Mouse (Mus musculus) midbrain, embryonic 11.5 days (tissue): ENCODE measurements around the gene Susd6. TPM values are rescaled to one million over a fixed set of nuclear protein-coding genes. Genes with fewer than 3 reads are reported as not detected.

Experiments used
- ATAC-seq: fragments of 200-750 bp; cut with Nextera tagmentation; 2 replicates; pipeline ENCODE4 v1.8.0; 2017; ENCODE audit warnings: moderate TSS enrichment, moderate library complexity; ENCODE audit not compliant: low FRiP score
- DNase-seq: peaks from one replicate; pipeline ENCODE4 v3.0.0; 2015; ENCODE audit warnings: low spot score; ENCODE audit errors: missing footprints
- H3K27ac ChIP-seq: fragments of 300-500 bp; sonication (generic); 2 replicates; pipeline ENCODE4 v1.5.1; 2014; ENCODE audit warnings: low read depth, low read length
- H3K27me3 ChIP-seq: fragments of 300-500 bp; sonication (generic); 2 replicates; pipeline ENCODE4 v1.6.1; 2014; ENCODE audit warnings: mild to moderate bottlenecking, low read length, moderate library complexity, mixed read lengths; ENCODE audit not compliant: control insufficient read depth, insufficient read depth
- H3K36me3 ChIP-seq: fragments of 300-500 bp; sonication (generic); 2 replicates; pipeline ENCODE4 v1.6.1; 2014; ENCODE audit warnings: mild to moderate bottlenecking, low read length, moderate library complexity, mixed read lengths; ENCODE audit not compliant: control insufficient read depth, insufficient read depth
- H3K4me1 ChIP-seq: fragments of 300-500 bp; sonication (generic); 2 replicates; pipeline ENCODE4 v1.6.1; 2014; ENCODE audit warnings: low read length; ENCODE audit not compliant: control insufficient read depth, insufficient read depth
- H3K4me2 ChIP-seq: fragments of 300-500 bp; sonication (generic); 2 replicates; pipeline ENCODE4 v1.6.1; 2014; ENCODE audit warnings: mild to moderate bottlenecking, moderate library complexity
- H3K4me3 ChIP-seq: fragments of 300-500 bp; sonication (generic); 2 replicates; pipeline ENCODE4 v1.5.1; 2014; ENCODE audit warnings: low read depth, low read length
- H3K9ac ChIP-seq: fragments of 300-500 bp; sonication (generic); 2 replicates; pipeline ENCODE4 v1.6.1; 2014; ENCODE audit warnings: low read length
- H3K9me3 ChIP-seq: fragments of 300-500 bp; sonication (generic); 2 replicates; pipeline ENCODE4 v1.6.1; 2016; ENCODE audit warnings: low read length; ENCODE audit not compliant: control insufficient read depth
- WGBS: fragments of 180-500 bp; shearing (Covaris S2); extraction: QIAGEN DNeasy Blood & Tissue Kit; methylation state at CpG from one replicate; pipeline ENCODE4 v1.1.7; 2014; 5-methylcytosine and 5-hydroxymethylcytosine counted together
- polyA plus RNA-seq: library from polyadenylated mRNA; unstranded; fragments of >200 nt; fragmentation: Nextera tagmentation; extraction: Ambion mirVana; gene quantifications from 2 replicates; pipeline ENCODE4 v1.2.1, GENCODE M21; 2014

The Susd6 gene
- polyA plus RNA-seq, 1 experiment from 2014 or later: 18.4 TPM

GRCm38 (mm10) chr12:80759713-80760395 lies 30.5 kb upstream of the Susd6 start:
- Histone ChIP-seq H3K36me3 (peaks cover 42% of the 10 kb centered on the region), H3K4me1 (peaks cover 14% of the 10 kb centered on the region), H3K9me3 (peaks cover 38% of the 10 kb centered on the region), H3K27me3 (peaks cover 6% of the 10 kb centered on the region; the same call in 1 of the 2 replicates), H3K9ac (peak overlapping the region; percentile 87), H3K27ac (peak overlapping the region; percentile 99), H3K4me3 (peak overlapping the region; percentile 52), H3K4me2 (peak overlapping the region; percentile 72)
- WGBS: 0% methylated on average over 22 of the region's 22 CpGs
- DNase-seq (peak; percentile 98), ATAC-seq (peak; percentile 72)

GRCm38 (mm10) chr12:80760396-80760801 lies 29.9 kb upstream of the Susd6 start, which contains the start of gene Ccdc177:
TSS of gene Ccdc177 (minus strand) at chr12:80760687.
- peaks cover 6% of the 10 kb centered on the region; the same call in 1 of the 2 replicates for H3K27me3 ChIP-seq

GRCm38 (mm10) chr12:80762982-80763381 lies 27.3 kb upstream of the Susd6 start:
- no peak for DNase-seq
- ATAC-seq: no peak
- H3K9ac ChIP-seq: no peak overlapping the region
- H3K36me3 ChIP-seq: peaks cover 11% of the 10 kb centered on the region
- peaks cover 10% of the 10 kb centered on the region for H3K9me3 ChIP-seq
- no peak overlapping the region for H3K27ac ChIP-seq
- H3K4me1 ChIP-seq: peaks cover 14% of the 10 kb centered on the region
- WGBS: 95% methylated on average over 5 of the region's 5 CpGs
- H3K4me3 ChIP-seq: no peak overlapping the region
- no peaks in the 10 kb centered on the region for H3K27me3 ChIP-seq
- H3K4me2 ChIP-seq: no peak overlapping the region

More at GRCm38 (mm10) chr12:80760396-80760801, 29.9 kb upstream of the Susd6 start, which contains the start of gene Ccdc177:
- Histone ChIP-seq H3K4me2 (peak within 1 kb of the TSS; percentile 72), H3K9ac (peak within 1 kb of the TSS; percentile 87), H3K27ac (peak within 1 kb of the TSS; percentile 99), H3K36me3 (peaks cover 37% of the 10 kb centered on the region), H3K9me3 (peaks cover 35% of the 10 kb centered on the region), H3K4me3 (peak within 1 kb of the TSS; percentile 52), H3K4me1 (peaks cover 14% of the 10 kb centered on the region)
- DNase-seq (no peak), ATAC-seq (peak; percentile 73)
- WGBS: under 1% methylated on average over 24 of the region's 24 CpGs

DNA sequence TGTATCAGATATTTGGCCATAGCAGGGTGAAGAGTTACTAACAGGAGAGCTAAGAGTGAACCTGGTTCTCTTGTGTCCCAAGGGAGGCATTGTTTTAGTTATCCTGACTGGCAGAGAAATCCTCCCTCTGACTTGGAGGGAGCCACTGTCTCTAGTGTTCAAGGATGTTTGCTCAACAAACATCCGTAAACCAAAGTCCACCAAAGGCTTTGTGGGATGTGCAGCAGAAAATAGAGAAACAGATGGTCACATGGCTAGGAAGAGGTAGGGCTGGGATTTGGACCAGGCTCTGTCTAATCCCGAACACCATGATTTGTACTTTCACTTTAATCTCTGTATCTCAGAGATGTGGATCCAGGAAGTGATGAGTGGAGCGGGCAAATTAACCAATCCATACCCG lies 26.2 kb upstream of the Susd6 start:
- DNase-seq (no peak), ATAC-seq (no peak)
- Histone ChIP-seq H3K27me3 (no peaks in the 10 kb centered on the region), H3K36me3 (no peaks in the 10 kb centered on the region; the same call in 1 of the 2 replicates), H3K4me2 (no peak overlapping the region), H3K9ac (no peak overlapping the region), H3K4me1 (peaks cover 6% of the 10 kb centered on the region), H3K9me3 (no peaks in the 10 kb centered on the region), H3K27ac (no peak overlapping the region), H3K4me3 (no peak overlapping the region)
- WGBS: 70% methylated on average over 4 of the region's 4 CpGs

DNA sequence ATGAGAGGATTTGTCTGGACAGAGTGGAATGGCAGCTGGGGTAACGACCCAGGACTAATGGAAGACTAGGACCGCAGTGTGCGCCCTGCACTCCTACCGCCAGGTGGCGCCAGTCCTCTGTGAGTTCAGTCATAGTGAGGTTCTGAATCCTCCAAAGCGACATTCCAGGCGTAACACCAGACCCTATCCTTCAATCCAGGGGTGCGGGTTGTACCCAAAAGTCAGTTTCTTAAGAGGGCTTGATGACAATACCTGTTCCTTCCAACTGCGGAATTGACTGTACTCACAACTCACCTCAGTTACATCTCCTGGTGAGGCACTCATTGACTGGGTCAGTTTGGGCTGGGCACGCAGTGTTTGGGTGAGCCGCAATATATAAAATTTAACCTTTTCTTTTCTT lies 20.6 kb upstream of the Susd6 start:
- no peaks in the 10 kb centered on the region for H3K36me3 ChIP-seq
- no peaks in the 10 kb centered on the region for H3K9me3 ChIP-seq
- H3K4me3 ChIP-seq: no peak overlapping the region
- DNase-seq (peak; percentile 99), ATAC-seq (peak; percentile 76)
- H3K9ac ChIP-seq: no peak overlapping the region
- 21% methylated on average over 11 of the region's 11 CpGs for WGBS
- H3K4me1 ChIP-seq: no peaks in the 10 kb centered on the region
- no peak overlapping the region for H3K4me2 ChIP-seq
- no peaks in the 10 kb centered on the region for H3K27me3 ChIP-seq
- no peak overlapping the region for H3K27ac ChIP-seq

DNA sequence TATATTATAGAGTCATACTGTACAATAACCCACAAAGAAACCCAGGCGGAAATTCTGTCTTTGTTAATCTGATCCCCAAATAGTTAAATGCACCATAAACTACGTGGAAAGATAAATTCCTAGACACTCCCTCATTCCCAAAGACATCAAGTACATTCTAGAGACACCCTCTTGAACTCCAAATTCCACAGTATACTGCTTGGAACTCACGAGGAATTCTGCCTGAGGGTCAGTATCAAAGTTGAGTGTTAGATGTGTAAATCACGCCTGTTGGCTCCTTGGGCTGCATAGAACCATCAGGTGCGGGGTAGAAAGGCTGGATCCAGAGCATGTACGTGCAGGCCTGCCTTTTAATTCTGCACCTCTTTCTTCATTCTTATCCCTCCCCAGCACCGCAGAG lies 15.5 kb upstream of the Susd6 start:
- DNase-seq: no peak
- WGBS: 65% methylated on average over 7 of the region's 7 CpGs
- no peaks in the 10 kb centered on the region for H3K36me3 ChIP-seq
- H3K4me1 ChIP-seq: no peaks in the 10 kb centered on the region
- no peak overlapping the region for H3K27ac ChIP-seq
- no peak overlapping the region for H3K4me3 ChIP-seq
- no peak for ATAC-seq
- no peaks in the 10 kb centered on the region for H3K9me3 ChIP-seq
- no peak overlapping the region for H3K4me2 ChIP-seq
- no peak overlapping the region for H3K9ac ChIP-seq
- H3K27me3 ChIP-seq: no peaks in the 10 kb centered on the region

- Histone ChIP-seq H3K36me3 (no peaks in the 10 kb centered on the region), H3K27ac (no peak overlapping the region), H3K4me1 (no peaks in the 10 kb centered on the region), H3K27me3 (no peaks in the 10 kb centered on the region), H3K9ac (no peak overlapping the region), H3K4me2 (no peak overlapping the region), H3K4me3 (no peak overlapping the region), H3K9me3 (no peaks in the 10 kb centered on the region)
- no peak for DNase-seq
- WGBS: 89% methylated on average over 4 of the region's 4 CpGs
- no peak for ATAC-seq
Observed at GRCm38 (mm10) chr12:80776046-80776634, 14.2 kb upstream of the Susd6 start.

DNA sequence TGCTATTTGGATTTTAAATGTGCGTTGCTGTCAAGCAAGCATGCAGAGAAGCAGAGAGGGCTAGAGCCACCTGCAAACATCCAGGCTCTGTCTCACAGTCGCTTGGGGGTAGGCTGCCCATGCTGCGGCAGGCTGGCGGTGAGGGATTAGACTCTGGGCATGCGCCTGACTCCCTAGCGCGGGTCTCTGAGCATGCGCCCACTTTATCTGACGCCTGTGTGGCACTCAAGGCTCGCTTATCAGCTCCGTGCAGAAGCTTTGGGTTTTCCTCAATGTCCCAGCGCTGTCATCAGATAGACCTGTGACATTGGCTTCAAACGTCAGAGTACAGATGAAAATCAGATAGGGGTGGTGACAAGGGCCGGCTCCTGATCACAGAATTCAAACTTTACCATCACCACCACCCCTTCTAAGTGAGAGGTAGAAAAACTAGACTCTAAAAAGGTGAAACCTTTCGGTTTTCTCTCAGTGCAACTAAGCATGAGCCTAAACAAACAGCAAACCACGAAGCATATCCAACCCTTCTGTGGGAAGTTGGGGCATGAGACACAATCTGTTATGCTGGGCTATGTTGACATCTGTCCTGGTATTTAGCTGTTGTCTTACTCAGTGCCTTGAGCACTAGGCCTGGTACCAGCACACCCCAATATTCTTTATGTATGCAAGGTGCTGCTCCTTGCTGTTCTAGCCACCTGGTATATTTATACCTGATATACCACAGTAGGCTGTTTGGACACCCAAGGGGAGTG lies 11.9 kb upstream of the Susd6 start:
- Histone ChIP-seq H3K4me2 (no peak overlapping the region), H3K9ac (no peak overlapping the region), H3K4me3 (no peak overlapping the region), H3K27ac (no peak overlapping the region), H3K36me3 (no peaks in the 10 kb centered on the region), H3K4me1 (no peaks in the 10 kb centered on the region), H3K9me3 (no peaks in the 10 kb centered on the region), H3K27me3 (no peaks in the 10 kb centered on the region)
- no peak for ATAC-seq
- 76% methylated on average over 16 of the region's 16 CpGs for WGBS
- no peak for DNase-seq

GRCm38 (mm10) chr12:80779760-80780159 lies 10.6 kb upstream of the Susd6 start:
- 87% methylated on average over 4 of the region's 4 CpGs for WGBS
- no peaks in the 10 kb centered on the region for H3K4me1 ChIP-seq
- H3K4me3 ChIP-seq: no peak overlapping the region
- H3K9ac ChIP-seq: no peak overlapping the region
- ATAC-seq (no peak), DNase-seq (no peak)
- H3K4me2 ChIP-seq: no peak overlapping the region
- H3K27ac ChIP-seq: no peak overlapping the region
- H3K36me3 ChIP-seq: no peaks in the 10 kb centered on the region
- H3K9me3 ChIP-seq: no peaks in the 10 kb centered on the region
- H3K27me3 ChIP-seq: no peaks in the 10 kb centered on the region
